Mouse (Mus musculus) E14TG2a.4 (cell line): ENCODE measurements around the gene Doc2b.

Experiments used
- CTCF ChIP-seq: conservative IDR thresholded peaks from 2 replicates; pipeline ENCODE4 v1.5.1; 2014; ENCODE audit warnings: low read length
- POU5F1 ChIP-seq: IDR thresholded peaks from 2 replicates; pipeline ENCODE4 v1.6.1; 2014; ENCODE audit warnings: low read length, borderline replicate concordance

DNA sequence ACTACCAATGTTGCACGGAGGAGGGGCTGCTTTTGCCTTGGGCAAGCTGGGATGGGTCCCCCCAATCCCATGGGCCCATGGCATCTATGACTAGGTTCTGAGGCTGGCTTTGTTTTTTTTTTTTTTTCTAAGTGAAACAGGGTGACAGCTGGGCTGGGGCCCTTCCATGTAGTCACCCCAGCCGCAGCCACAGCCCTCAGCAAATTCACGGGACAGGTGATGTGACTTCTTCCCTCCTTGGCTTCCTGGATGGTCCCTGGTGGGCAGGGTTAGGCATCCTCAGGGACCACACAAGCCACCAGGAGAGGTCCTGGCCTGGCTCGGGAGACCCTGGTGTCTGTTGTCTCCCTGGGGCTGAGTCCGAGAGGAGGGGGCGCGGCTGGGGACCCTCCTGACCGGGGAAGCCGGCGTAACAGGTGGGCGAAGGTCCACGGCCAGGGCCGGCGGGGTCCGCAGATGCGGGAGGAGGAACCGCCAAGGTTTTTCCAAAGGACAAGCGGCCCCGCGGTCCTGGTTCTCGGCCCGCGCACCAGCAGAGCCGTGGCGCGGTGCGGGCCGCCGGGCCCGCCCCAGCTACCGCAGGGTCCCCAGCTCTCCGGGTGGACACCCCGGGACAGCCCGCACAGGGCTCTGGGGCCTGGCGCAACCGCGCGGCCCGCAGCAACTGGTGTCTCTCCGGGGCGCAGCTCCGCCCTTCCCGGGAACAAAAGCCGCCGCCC is 1.1 kb downstream of the Doc2b start:
- TF ChIP-seq CTCF (no peak), POU5F1 (no peak)
